Mouse (Mus musculus) layer of hippocampus, postnatal 10 days (tissue): ENCODE results near the gene Daxx. TPM values are rescaled to one million over a fixed set of nuclear protein-coding genes. Genes with fewer than 3 reads are reported as not detected.
"Not testable (repeated sequence)": the region's sequence is repeated elsewhere in the genome, so short reads cannot be mapped to it uniquely, and the experiment has no call there.

Source experiments
- DNase-seq, 2 experiments: peaks; one replicate each; pipeline ENCODE4 v3.0.0; 2021; ENCODE audit warnings: low spot score in 2 of 2
- long read RNA-seq: library from polyadenylated mRNA; stranded (forward); transcript quantifications from one replicate; pipeline ENCODE4 v2.0.0, GENCODE M21; 2023
- total RNA-seq, 2 experiments: library from RNA; stranded (reverse); gene quantifications; 2 replicates each; pipeline ENCODE4 v1.2.3; 2021

Gene Daxx
- 10 to 100 TPM; 23.9 to 29.6 TPM for total RNA-seq
- long read RNA-seq, transcript Daxx-201 (8 exons, 2,581 nt) = major isoform, 15 of 17 reads
- long read RNA-seq, partial matches to known transcripts = 1 of 17 reads
- long read RNA-seq, other reads (novel, unspliced or antisense) = 0 of 17 reads

DNA sequence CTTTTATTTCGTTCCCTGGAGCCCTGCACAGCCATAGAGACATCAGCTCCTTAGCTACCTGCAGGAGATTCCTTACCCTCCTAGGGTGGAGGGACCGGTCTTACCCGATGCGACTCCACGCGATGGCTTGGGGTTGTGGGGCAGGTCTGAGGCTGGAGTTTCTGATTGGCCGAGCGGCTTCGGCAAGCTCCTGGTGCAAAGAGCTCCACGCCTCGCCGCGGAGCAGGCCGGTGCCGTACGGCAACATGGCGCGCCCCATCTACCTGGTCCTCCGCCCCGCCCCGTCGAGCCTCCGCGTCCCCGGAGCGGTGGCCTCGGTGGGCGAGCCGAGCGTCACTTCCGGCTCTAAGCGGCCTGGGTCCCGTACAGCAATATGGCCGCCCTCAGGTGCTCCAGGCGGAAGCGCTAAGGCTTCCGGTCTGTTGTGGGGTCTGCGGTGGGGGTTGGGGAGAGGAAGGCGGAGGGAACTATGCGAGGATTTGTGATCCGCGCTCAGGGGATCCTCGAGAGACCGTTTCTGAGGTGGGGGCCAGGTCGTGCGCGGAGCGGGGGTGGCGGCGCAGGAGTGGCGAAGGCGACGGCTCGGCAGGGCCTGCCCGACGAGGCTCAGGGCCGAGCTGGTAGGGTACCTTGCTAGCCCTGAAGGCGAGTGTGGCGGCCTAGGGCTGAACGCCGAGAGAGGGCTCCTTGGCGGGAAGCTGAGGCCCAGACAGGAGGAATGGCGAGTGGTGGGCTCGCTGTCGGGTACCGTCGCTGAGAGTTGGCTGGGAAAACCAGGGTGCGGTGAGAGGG is at the start of gene Daxx:
Gene Daxx, plus strand, starts transcription at position 338 of the 792 bp plus-strand sequence.
- DNase-seq = peak; percentile 97 to 99

GRCm38 (mm10) chr17:33865330-33866030 is 43.7 kb upstream of the Daxx start:
- DNase-seq = peak; percentile 51 to 52

GRCm38 (mm10) chr17:33873537-33873936 is 35.7 kb upstream of the Daxx start, which contains the start of gene Gm7029:
Gene Gm7029, plus strand, starts transcription at chr17:33873837.
- DNase-seq = not testable (repeated sequence)

- DNase-seq = no peak
Measured at GRCm38 (mm10) chr17:33874411-33874810, 34.8 kb upstream of the Daxx start.

GRCm38 (mm10) chr17:33875797-33876196 is 33.4 kb upstream of the Daxx start:
- DNase-seq = not testable (repeated sequence)

- DNase-seq = not testable (repeated sequence)
Measured at GRCm38 (mm10) chr17:33884320-33884719, 24.9 kb upstream of the Daxx start.

DNA sequence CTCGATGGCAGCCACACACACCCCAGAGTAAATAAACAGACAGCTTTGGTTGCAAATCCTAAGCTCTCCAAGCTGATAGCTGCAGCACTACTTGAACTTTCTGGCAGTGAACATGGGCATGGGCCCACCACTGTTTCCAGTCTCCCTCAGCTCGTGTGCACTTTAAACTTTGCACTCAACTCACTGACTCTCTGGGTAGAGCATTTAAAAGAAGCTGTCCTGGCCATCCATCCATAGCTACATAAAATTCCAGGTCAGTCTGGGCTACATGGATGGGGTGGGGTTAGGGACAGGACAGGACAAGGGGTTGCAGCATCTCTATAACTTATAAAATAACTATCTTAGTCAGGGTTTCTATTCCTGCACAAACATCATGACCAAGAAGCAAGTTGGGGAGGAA is 21.4 kb upstream of the Daxx start:
- not testable (repeated sequence) for DNase-seq

DNA sequence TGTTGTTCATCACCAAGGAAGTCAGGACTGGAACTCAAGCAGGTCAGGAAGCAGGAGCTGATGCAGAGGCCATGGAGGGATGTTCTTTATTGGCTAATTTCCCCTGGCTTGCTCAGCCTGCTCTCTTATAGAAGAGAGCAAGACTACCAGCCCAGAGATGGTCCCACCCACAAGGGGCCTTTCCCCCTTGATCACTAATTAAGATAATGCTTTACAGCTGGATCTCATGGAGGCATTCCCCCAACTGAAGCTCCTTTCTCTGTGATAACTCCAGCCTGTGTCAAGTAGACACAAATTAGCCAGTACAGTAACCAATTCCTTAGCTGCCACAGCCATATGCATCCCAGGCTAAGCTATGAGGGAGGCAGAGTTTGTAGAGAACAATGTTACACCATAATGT is 21.0 kb upstream of the Daxx start:
- not testable (repeated sequence) for DNase-seq

GRCm38 (mm10) chr17:33889941-33890532 is 19.2 kb upstream of the Daxx start:
- not testable (repeated sequence) for DNase-seq

GRCm38 (mm10) chr17:33890533-33891059 is 18.6 kb upstream of the Daxx start, which contains the start of gene Kifc1:
Gene Kifc1, minus strand, starts transcription at chr17:33890661.
- DNase-seq = peak; percentile 100

- DNase-seq = no peak
Measured at GRCm38 (mm10) chr17:33891357-33891756, 17.9 kb upstream of the Daxx start.

DNA sequence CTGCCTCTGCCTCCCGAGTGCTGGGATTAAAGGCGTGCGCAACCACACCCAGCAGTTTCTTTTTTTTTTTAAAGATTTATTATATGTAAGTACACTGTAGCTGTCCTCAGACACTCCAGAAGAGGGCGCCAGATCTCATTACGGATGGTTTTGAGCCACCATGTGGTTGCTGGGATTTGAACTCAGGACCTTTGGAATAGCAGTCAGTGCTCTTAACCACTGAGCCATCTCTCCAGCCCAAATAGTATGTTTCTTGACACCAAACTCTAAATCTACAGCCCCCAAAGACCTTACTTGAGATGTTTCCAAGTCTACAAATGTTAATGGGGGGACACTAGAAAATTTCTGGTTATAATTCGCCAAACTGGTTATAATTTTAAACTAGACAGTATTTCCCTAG is 17.3 kb upstream of the Daxx start:
- DNase-seq = not testable (repeated sequence)

DNA sequence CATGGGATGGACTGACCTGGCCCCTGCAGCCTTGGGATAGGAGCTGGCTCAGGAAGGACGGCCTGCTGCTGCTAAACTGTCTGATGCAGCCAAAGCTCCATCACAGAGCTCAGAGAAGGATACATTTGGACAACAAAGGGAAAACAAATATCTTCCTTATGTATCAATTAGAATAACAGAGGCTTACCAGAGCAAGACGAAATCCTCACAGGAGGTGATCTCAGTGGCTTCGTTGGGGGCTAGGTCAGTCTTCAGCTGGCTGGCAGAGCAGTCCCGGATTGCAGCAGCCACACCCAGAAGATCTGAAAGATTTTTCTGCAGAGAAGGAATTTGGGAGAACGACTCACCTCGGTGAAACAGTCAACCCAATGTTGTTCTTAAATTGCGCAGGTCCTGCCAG is 16.8 kb upstream of the Daxx start:
- DNase-seq = no peak

DNA sequence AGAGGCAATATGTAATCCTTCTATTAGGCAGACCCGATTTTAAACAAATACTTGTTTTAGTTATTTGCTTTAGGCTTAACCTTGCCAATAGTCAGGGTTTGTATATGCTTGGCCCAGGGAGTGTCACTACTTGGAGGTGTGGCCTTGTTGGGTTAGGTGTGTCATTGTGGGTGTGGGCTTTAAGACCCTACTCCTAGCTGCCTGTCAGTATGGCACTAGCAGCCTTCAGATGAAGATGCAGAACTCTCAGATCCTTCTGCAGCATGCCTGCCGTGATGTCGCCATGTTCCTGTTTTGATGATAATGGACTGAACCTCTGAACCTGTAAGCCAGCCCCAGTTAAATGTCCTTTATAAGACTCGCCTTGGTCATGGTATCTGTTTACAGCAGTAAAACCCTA is 16.2 kb upstream of the Daxx start:
- DNase-seq = not testable (repeated sequence)

GRCm38 (mm10) chr17:33897114-33897794 is 12.0 kb upstream of the Daxx start:
- DNase-seq = no peak

DNA sequence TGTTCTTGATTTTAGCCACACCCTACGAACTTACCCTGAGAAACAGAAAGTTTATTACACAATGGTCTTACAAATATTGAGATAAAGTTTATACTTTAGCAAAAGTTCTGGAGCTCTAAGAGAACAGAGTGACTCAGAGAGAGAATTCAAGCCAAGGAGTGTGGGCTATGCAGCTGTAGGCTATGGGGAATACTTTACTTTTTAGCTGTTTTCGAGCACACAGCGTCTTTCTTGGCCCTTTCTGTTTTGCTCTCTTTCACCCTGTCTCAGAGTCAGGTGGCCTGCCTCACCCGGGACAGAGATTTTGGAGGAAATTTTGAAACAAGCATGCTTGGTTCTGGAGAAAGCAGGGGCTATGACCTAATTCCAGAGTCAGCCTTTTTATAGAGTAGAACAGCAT is 11.0 kb upstream of the Daxx start:
- not testable (repeated sequence) for DNase-seq

DNA sequence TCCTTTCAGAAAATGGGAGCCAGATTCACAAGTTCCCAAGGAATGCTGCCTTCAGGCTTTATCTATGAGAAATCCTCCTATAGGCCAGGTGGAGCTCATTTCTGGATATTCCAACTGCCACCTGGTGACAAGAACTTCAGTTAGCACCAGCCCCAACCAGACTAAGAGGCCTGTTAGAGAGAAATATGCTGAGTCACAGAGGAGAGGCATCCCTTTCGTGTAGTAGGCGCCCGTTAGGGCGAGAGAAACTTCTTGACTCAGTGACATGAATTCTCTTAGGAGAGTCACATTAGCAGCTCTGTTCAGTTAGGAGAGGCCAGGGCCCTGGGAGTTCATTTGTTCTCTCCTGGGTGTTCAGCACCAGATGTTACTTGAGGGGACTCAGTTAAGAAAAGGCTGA is 9.6 kb upstream of the Daxx start:
- no peak for DNase-seq

DNA sequence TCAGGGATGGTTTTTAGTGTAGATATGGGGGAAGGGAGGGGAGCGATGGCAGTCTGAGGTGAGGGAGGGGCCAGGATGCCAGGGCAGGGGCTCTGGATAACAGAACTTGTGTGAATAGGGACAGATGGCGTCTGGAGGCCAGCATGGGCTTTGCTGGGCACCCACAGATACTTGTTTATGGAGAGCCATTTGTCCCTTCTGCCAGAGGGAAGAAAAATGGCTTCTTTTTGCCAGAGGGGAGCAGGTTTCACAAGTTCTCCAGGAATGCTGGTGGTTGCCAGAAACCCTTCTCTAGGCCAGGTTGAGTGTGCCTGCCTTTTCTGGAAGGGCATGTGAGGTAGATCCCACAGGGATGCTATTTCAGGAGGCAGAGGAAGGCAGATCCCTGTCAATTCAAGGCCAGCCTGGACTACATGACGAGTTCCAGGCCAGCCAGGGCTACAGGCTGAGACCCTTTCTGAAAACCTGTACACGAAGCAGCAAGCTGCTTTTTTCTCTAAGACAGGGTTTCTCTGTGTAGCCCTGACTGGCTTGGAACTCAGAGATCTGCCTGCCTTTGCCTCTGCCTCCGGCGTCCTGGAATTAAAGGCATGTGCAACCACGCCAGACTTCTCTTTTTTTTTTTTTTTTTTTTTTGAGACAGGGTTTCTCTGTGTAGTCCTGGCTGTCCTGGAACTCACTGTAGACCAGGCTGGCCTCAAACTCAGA is 8.8 kb upstream of the Daxx start:
- no peak for DNase-seq

DNA sequence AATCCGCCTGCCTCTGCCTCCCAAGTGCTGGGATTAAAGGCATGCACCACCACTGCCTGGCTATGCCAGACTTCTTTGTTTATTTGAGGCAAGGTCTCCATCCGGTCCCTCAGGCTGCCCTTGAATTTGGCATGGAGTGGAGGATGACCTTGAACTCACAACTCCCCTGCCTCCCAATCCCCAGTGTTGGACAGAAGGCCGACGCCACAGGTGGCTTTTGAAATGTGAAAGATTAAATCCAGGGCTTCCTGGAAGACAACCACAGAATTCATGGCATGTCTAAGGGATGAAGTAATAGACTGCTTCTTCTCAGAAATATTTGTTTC is 8.3 kb upstream of the Daxx start:
- no peak for DNase-seq

DNA sequence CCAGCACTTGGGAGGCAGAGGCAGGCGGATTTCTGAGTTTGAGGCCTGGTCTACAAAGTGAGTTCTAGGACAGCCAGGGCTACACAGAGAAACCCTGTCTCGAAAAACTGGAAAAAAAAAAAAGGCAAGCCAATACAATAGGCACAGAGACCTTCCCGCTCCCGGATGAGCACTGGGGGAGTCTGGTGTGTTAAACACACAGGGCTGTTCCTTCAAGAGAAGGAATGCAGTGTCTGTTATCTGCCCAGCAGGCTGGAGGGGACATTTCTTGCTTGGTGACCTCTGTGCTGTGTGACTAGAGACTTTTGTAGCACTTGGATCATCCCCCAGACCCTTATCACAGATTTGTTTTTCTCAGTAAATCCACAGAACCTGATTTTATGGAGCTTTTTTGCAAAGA is 7.6 kb upstream of the Daxx start:
- DNase-seq = no peak
